Mouse (Mus musculus): ENCODE results near the gene Prnd.

Gene Prnd

GRCm38 (mm10) chr2:131988550-131988949 is 37.9 kb downstream of the Prnd start:
- DNase-seq, result no peak

DNA sequence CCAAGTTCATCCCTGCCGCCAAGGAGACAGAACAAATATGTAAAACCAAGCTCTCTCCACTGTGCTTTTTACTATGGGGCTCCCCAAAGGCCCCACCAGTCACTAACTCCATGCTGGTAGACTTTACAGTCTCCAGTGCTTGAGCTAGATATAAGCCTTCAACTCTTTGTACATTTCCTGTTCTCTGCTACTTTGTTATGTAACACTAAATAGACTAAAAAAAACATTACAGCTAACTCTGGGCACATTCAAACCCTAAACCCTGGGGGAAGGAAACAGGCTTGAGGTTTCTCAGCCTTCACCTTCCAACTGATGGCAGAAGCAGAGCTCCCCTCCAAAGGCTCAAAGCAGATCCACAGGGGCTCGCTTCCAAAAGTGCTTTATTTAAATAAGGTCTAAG is 41.8 kb downstream of the Prnd start:
- DNase-seq, result no peak

DNA sequence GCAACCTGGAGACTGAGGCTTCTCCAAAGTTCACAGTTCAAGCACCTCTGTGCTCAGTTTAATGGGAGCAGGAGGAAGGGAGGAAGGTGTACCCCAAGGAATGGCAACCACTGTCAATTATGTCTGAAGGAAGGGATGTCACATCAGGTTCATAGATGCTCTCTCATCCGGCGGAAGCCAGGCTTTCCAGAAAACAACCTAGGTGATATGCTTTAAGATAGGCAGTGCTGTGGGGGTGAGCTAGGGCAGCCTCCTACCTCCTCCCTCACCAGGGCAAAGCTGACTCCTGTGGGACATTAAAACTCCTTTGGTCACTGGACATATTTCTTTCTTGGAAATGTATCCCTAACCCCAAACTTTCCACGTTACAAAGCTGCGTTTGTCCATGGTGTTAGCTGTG is 42.5 kb downstream of the Prnd start:
- no peak for DNase-seq

GRCm38 (mm10) chr2:131993563-131994088 is 43.0 kb downstream of the Prnd start:
- no peak for DNase-seq

GRCm38 (mm10) chr2:131994971-131995370 is 44.3 kb downstream of the Prnd start:
- no peak for DNase-seq

DNA sequence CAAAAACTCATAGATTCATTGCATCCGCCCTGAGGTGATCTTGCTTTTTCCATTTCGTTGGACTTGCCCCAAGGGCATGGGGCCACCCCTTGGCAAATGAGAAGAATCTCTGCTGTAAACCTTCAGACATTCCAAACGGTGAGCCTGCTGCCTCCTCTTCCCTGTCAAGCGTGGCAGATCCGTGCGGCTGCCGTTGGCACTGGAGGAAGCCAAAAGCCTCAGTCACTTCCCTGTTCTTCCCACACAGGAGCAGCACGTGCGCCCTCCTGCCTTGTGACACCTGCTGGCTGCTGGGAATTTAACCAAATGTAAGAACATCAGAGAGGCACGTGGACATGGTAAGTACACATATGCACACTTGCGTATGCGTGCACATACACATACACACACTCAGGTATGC is 45.1 kb downstream of the Prnd start:
- DNase-seq, result peak; percentile 11

- no peak for DNase-seq
These were observed 45.7 kb downstream of the Prnd start for GRCm38 (mm10) chr2:131996369-131996768.

DNA sequence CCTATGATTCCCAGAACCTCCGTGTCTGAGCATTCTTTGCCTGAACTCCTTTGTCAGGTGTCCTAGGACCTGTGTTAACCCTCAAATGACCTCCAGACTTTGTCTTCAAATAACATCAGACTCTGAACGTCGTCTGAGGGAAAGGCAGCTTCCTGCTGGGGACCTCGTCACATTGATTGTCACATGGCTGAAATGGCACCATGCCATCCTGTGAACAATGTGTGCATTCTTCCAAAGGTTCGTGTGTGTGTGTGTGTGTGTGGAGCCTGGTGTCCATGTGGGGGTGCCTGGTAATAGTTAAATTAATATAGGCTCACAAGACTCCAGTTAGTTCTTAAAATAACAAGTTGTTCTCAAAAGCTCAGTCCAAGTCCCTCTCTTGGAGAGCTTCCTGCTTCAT is 46.7 kb downstream of the Prnd start:
- DNase-seq, result no peak

GRCm38 (mm10) chr2:132001696-132002334 is 51.2 kb downstream of the Prnd start:
- no peak for DNase-seq

DNA sequence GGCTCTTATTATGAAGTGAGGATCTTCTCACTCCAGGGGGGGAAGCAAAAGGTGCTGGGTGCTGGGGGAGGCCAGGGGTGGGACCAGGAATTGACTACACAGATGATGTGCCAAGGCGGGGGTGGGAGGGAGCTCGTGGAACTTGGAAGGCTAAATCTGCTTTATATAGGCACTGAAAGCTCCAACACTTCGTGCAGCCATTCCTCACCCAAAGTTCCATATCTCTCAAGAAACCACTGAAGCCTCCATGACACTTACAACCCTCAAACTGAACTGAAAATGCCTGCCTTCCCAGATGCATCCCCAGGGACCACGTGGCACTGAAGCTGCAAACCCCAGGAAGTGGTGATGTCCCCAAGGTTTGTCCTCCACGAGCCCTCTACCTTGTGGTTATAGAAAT is 53.3 kb downstream of the Prnd start:
- DNase-seq, result no peak

- no peak for DNase-seq
These were observed 54.0 kb downstream of the Prnd start for GRCm38 (mm10) chr2:132004495-132005136.

DNA sequence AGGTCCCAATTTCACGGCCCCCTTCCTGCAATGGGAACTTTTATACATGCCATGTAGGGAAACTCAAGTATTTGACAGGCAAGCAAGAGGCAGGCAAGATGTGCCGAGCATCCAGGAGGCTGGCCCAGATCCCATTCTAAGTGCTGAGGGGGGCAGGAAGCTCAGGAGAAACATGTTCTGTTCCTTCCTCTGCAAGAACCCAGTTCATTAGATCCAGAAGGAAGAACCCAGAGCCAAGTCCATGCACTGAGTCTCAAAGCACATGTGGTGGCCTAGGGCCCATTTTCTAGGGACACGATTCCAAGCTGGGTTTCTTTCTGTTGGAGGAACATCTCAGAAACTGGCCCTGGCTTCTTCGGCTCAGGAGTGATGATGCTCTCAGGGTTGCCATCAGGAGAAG is 54.8 kb downstream of the Prnd start:
- DNase-seq, result no peak

Measured in cerebellum, adult 8-10 months (tissue).